Mouse (Mus musculus) heart, postnatal 10 days (tissue): ENCODE measurements at regions not wholly inside any gene's neighbourhood (a gene's known extent, or its start where the extent isn't known, plus 50 kb on each side); places are given as distances from the start of the nearest gene placed in this dataset.

Experiments
- DNase-seq, 2 experiments: peaks; one replicate each; pipeline ENCODE4 v3.0.0; 2021
- intact Hi-C: fragments of 180-260 bp; cut with DNase I; formaldehyde crosslinking; loops from one replicate; pipeline ENCODE4 v1.15.1; 2025

GRCm38 (mm10) chr6:17216442-17216841 lies 64.5 kb upstream of the Cav2 start:
- no peak for DNase-seq
- intact Hi-C loops, result no loop called here

- DNase-seq, result no peak
- intact Hi-C loops, result loop anchor here (2.0 to 5.0 kb wide), 2 partner anchors 19 to 134 kb away; no protein-coding TSS in a partner anchor
These were observed 57.2 kb upstream of the Cav2 start for GRCm38 (mm10) chr6:17223744-17224143.

DNA sequence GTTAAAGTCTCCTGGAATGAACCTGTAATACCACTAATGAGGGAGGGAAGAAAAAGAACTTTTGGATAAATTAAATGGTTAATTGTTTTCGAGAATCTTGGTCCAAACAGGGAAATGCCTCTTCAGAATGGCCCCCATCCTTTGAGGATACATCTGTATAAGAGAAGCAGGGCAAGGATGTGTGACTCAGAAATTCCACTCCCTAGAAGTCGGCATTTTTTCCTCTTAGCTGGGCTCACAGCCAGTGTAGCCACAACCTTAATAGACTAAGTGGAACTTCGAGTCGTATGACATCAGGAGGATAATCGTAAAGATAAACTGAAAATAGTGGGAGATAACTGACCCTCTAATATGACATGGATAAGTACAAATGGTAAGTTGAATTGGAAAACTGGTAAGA lies 56.1 kb upstream of the Cav2 start:
- peak; percentile 64 to 73 for DNase-seq
- intact Hi-C loops, result loop anchor here (5.0 kb wide), 1 partner anchor 132 kb away; no protein-coding TSS in a partner anchor

- intact Hi-C loops, result loop anchor here (2.0 kb wide), 1 partner anchor 54 kb away; the partner anchor contains the start of gene Cav2
- no peak for DNase-seq
These were observed 54.5 kb upstream of the Cav2 start for GRCm38 (mm10) chr6:17226483-17226882.
